Comparison of ENCODE assay signal across 8 mouse cellular contexts in genomic region chr9:35558257-35559008, GRCm38 (mm10). TPM values are rescaled to one million over a fixed set of nuclear protein-coding genes. Genes with fewer than 3 reads are reported as not detected.
DNase-seq lines count a peak whose midpoint lies in the region; ATAC-seq and TF ChIP-seq lines count a peak whose summit lies in the region.

TSS of gene Ddx25 (minus strand) at chr9:35558528.
TSS of gene Pus3 (plus strand) at chr9:35558595.

- TF ChIP-seq EP300 in lung, postnatal 0 days (IDR thresholded peaks at IDR 0.05), result no peak

- H3K27ac ChIP-seq in lung, postnatal 0 days (ENCODE audit: low read length), result 0 out of 2 replicates have a peak within 1 kb of the TSS, but pooled peaks have one; percentile 32
- H3K27ac ChIP-seq in forebrain, embryonic 15.5 days (replicated peaks), result peak within 1 kb of the TSS; percentile 77
- H3K27ac ChIP-seq in liver, embryonic 13.5 days, result peak within 1 kb of the TSS; percentile 41; the same call in 1 of the 2 replicates

- H3K27me3 ChIP-seq in lung, postnatal 0 days (replicated peaks; ENCODE audit: insufficient read depth, low read length), result no peaks in the 10 kb centered on the region
- H3K27me3 ChIP-seq in forebrain, embryonic 15.5 days, result no peaks in the 10 kb centered on the region
- peaks cover 51% of the 10 kb centered on the region for H3K27me3 ChIP-seq in liver, embryonic 13.5 days

- peaks cover 14% of the 10 kb centered on the region; the same call in 1 of the 2 replicates for H3K4me1 ChIP-seq in lung, postnatal 0 days (ENCODE audit: insufficient read depth, low read depth, low read length)
- H3K4me1 ChIP-seq in forebrain, embryonic 15.5 days, result peaks cover 25% of the 10 kb centered on the region
- peaks cover 30% of the 10 kb centered on the region for H3K4me1 ChIP-seq in liver, embryonic 13.5 days (replicated peaks)

- H3K4me2 ChIP-seq in lung, postnatal 0 days (replicated peaks; ENCODE audit: low read depth, low read length), result peak within 1 kb of the TSS; percentile 99
- H3K4me2 ChIP-seq in forebrain, embryonic 15.5 days (replicated peaks), result peak within 1 kb of the TSS; percentile 91
- peak within 1 kb of the TSS; percentile 82 for H3K4me2 ChIP-seq in liver, embryonic 13.5 days

- H3K9ac ChIP-seq in lung, postnatal 0 days (replicated peaks; ENCODE audit: low read depth), result peak within 1 kb of the TSS; percentile 44
- peak within 1 kb of the TSS; percentile 68 for H3K9ac ChIP-seq in forebrain, embryonic 15.5 days (replicated peaks)
- peak within 1 kb of the TSS; percentile 77 for H3K9ac ChIP-seq in liver, embryonic 13.5 days

- no peaks in the 10 kb centered on the region for H3K36me3 ChIP-seq in lung, postnatal 0 days (ENCODE audit: insufficient read depth, low read length)
- H3K36me3 ChIP-seq in forebrain, embryonic 15.5 days, result peaks cover 16% of the 10 kb centered on the region
- peaks cover 23% of the 10 kb centered on the region for H3K36me3 ChIP-seq in liver, embryonic 13.5 days

- 2% methylated on average over 42 of the region's 59 CpGs for WGBS in lung, postnatal 0 days
- WGBS in forebrain, embryonic 15.5 days, result 1% methylated on average over 59 of the region's 59 CpGs
- WGBS in liver, embryonic 13.5 days (ENCODE audit: insufficient replicate concordance), result under 1% methylated on average over 56 of the region's 59 CpGs

- no peak for TF ChIP-seq CTCF in lung, postnatal 0 days (IDR thresholded peaks at IDR 0.05)

- H3K9me3 ChIP-seq in lung, postnatal 0 days (ENCODE audit: low read length), result no peaks in the 10 kb centered on the region
- H3K9me3 ChIP-seq in forebrain, embryonic 15.5 days, result no peaks in the 10 kb centered on the region
- no peaks in the 10 kb centered on the region for H3K9me3 ChIP-seq in liver, embryonic 13.5 days (replicated peaks)

- peak; percentile 44 for ATAC-seq in lung, postnatal 0 days
- peak; percentile 81 for ATAC-seq in forebrain, embryonic 15.5 days (replicated peaks)
- peak; percentile 40 for ATAC-seq in liver, embryonic 13.5 days (ENCODE audit: low read depth)

- H3K4me3 ChIP-seq in lung, postnatal 0 days (ENCODE audit: low read depth, low read length), result peak within 1 kb of the TSS; percentile 70
- peak within 1 kb of the TSS; percentile 85 for H3K4me3 ChIP-seq in forebrain, embryonic 15.5 days
- H3K4me3 ChIP-seq in liver, embryonic 13.5 days (replicated peaks), result peak within 1 kb of the TSS; percentile 74

- no peak for DNase-seq in lung, postnatal 0 days (ENCODE audit: low spot score)
- no peak for DNase-seq in lung, postnatal 25 days (ENCODE audit: low spot score)
- DNase-seq in cerebellum, adult 11 months, result peak; percentile 88
- DNase-seq in kidney, postnatal 10 days, result peak; percentile 49
- peak; percentile 16 for DNase-seq in liver, embryonic 13.5 days
- peak; percentile 86 to 89 for DNase-seq in right cerebral cortex, postnatal 10 days (ENCODE audit: low spot score in 2 of 2)
- no peak for DNase-seq in ovary, adult 18-20 months (ENCODE audit: low spot score)

RNA-seq across cellular contexts. Expression of gene Ddx25, which starts in this region (rescaled TPM):
- polyA plus RNA-seq in lung, postnatal 0 days (2015; fragmentation: Nextera tagmentation; extraction: Ambion mirVana), result 0.07 and 0.10 TPM in 2 replicates
- polyA plus RNA-seq in forebrain, embryonic 15.5 days (2015; fragmentation: Nextera tagmentation; extraction: Ambion mirVana), result 19.6 and 20.1 TPM in 2 replicates
- 0.39 and 0.42 TPM in 2 replicates for polyA plus RNA-seq in liver, embryonic 13.5 days (2015; fragmentation: Nextera tagmentation; extraction: Ambion mirVana)

RNA-seq across cellular contexts. Expression of gene Pus3, which starts in this region (rescaled TPM):
- 7.3 and 8.5 TPM in 2 replicates for polyA plus RNA-seq in lung, postnatal 0 days (2015; fragmentation: Nextera tagmentation; extraction: Ambion mirVana)
- 18.8 TPM in 2 replicates for polyA plus RNA-seq in forebrain, embryonic 15.5 days (2015; fragmentation: Nextera tagmentation; extraction: Ambion mirVana)
- polyA plus RNA-seq in liver, embryonic 13.5 days (2015; fragmentation: Nextera tagmentation; extraction: Ambion mirVana), result 9.3 and 11.4 TPM in 2 replicates

Comparison
In these comparisons a context has a peak if more than half of its experiments do, and no peak if none do; other contexts are left out.
1. RNA of gene Ddx25 (polyA plus RNA-seq): 19.6 to 20.1 TPM in forebrain, embryonic 15.5 days; 0.39 to 0.42 TPM in liver, embryonic 13.5 days and 0.07 to 0.10 TPM in lung, postnatal 0 days; every median in the first group is over 10 times any median in the second.
2. DNase-seq: peak in cerebellum, adult 11 months (single experiment), kidney, postnatal 10 days (single experiment), liver, embryonic 13.5 days (single experiment) and right cerebral cortex, postnatal 10 days (2 of 2); none in lung, postnatal 0 days (single experiment), lung, postnatal 25 days (single experiment) and ovary, adult 18-20 months (single experiment).
3. Peak in every context shown above with its lines, with median percentiles within 50 percentile points of each other: ATAC-seq, H3K27ac ChIP-seq, H3K4me2 ChIP-seq, H3K4me3 ChIP-seq and H3K9ac ChIP-seq.